Mouse (Mus musculus): ENCODE results near the gene Mrps7. TPM values are rescaled to one million over a fixed set of nuclear protein-coding genes. Genes with fewer than 3 reads are reported as not detected.
A peak's percentile ranks its signal among the peaks of the same experiment; 100 is the strongest.

The Mrps7 gene
- polyA plus RNA-seq, 1 experiment = 10.6 TPM

GRCm38 (mm10) chr11:115613138-115613945 lies 9.6 kb downstream of the Mrps7 start:
- H3K4me3 ChIP-seq (ENCODE audit: extremely low read depth, insufficient read depth, insufficient read length) = peak overlapping the region; percentile 92
- peaks cover 39% of the 10 kb centered on the region for H3K36me3 ChIP-seq (ENCODE audit: control insufficient read depth, insufficient read depth, low read length)
- WGBS = under 1% methylated on average over 16 of the region's 16 CpGs
- TF ChIP-seq CTCF (IDR thresholded peaks at IDR 0.05; ENCODE audit: extremely low read depth, insufficient read depth, insufficient read length, insufficient replicate concordance) (no peak), POLR2A (IDR thresholded peaks at IDR 0.05; ENCODE audit: low read depth, low read length) (no peak)
- H3K4me1 ChIP-seq (ENCODE audit: control insufficient read depth, insufficient read depth, insufficient read length) = peaks cover 16% of the 10 kb centered on the region; the same call in 1 of the 2 replicates
- no peaks in the 10 kb centered on the region for H3K27me3 ChIP-seq (ENCODE audit: control insufficient read depth, insufficient read depth, low read length)
- peak in 1 of 2 experiments; percentile 41 for DNase-seq (ENCODE audit: low read depth in 1 of 2, low spot score in 2 of 2)
- H3K27ac ChIP-seq (ENCODE audit: insufficient read depth, low read length) = peak overlapping the region; percentile 99

GRCm38 (mm10) chr11:115614346-115615107 lies 10.8 kb downstream of the Mrps7 start:
- peaks cover 16% of the 10 kb centered on the region; the same call in 1 of the 2 replicates for H3K4me1 ChIP-seq (ENCODE audit: control insufficient read depth, insufficient read depth, insufficient read length)
- DNase-seq (ENCODE audit: low read depth in 1 of 2, low spot score in 2 of 2) = no peak
- H3K27me3 ChIP-seq (ENCODE audit: control insufficient read depth, insufficient read depth, low read length) = no peaks in the 10 kb centered on the region
- no peak overlapping the region; the same call in 1 of the 2 replicates for H3K27ac ChIP-seq (ENCODE audit: insufficient read depth, low read length)
- H3K36me3 ChIP-seq (ENCODE audit: control insufficient read depth, insufficient read depth, low read length) = peaks cover 31% of the 10 kb centered on the region
- H3K4me3 ChIP-seq (ENCODE audit: extremely low read depth, insufficient read depth, insufficient read length) = no peak overlapping the region
- no peak for TF ChIP-seq CTCF (IDR thresholded peaks at IDR 0.05; ENCODE audit: extremely low read depth, insufficient read depth, insufficient read length, insufficient replicate concordance)
- TF ChIP-seq POLR2A (IDR thresholded peaks at IDR 0.05; ENCODE audit: low read depth, low read length) = no peak
- WGBS = 86% methylated on average over 10 of the region's 10 CpGs

GRCm38 (mm10) chr11:115615108-115615825 lies 11.5 kb downstream of the Mrps7 start:
- H3K4me1 ChIP-seq (ENCODE audit: control insufficient read depth, insufficient read depth, insufficient read length) = peaks cover 16% of the 10 kb centered on the region; the same call in 1 of the 2 replicates
- H3K36me3 ChIP-seq (ENCODE audit: control insufficient read depth, insufficient read depth, low read length) = peaks cover 31% of the 10 kb centered on the region
- DNase-seq (ENCODE audit: low read depth in 1 of 2, low spot score in 2 of 2) = no peak
- no peaks in the 10 kb centered on the region for H3K27me3 ChIP-seq (ENCODE audit: control insufficient read depth, insufficient read depth, low read length)
- TF ChIP-seq CTCF (IDR thresholded peaks at IDR 0.05; ENCODE audit: extremely low read depth, insufficient read depth, insufficient read length, insufficient replicate concordance) (no peak), POLR2A (IDR thresholded peaks at IDR 0.05; ENCODE audit: low read depth, low read length) (no peak)
- H3K27ac ChIP-seq (ENCODE audit: insufficient read depth, low read length) = no peak overlapping the region
- WGBS = 88% methylated on average over 15 of the region's 15 CpGs
- H3K4me3 ChIP-seq (ENCODE audit: extremely low read depth, insufficient read depth, insufficient read length) = no peak overlapping the region

- peaks cover 16% of the 10 kb centered on the region; the same call in 1 of the 2 replicates for H3K4me1 ChIP-seq (ENCODE audit: control insufficient read depth, insufficient read depth, insufficient read length)
- H3K36me3 ChIP-seq (ENCODE audit: control insufficient read depth, insufficient read depth, low read length) = peaks cover 34% of the 10 kb centered on the region
- no peaks in the 10 kb centered on the region for H3K27me3 ChIP-seq (ENCODE audit: control insufficient read depth, insufficient read depth, low read length)
- TF ChIP-seq POLR2A (IDR thresholded peaks at IDR 0.05; ENCODE audit: low read depth, low read length) = no peak
- no peak for TF ChIP-seq CTCF (IDR thresholded peaks at IDR 0.05; ENCODE audit: extremely low read depth, insufficient read depth, insufficient read length, insufficient replicate concordance)
- DNase-seq (ENCODE audit: low read depth in 1 of 2, low spot score in 2 of 2) = no peak
- H3K27ac ChIP-seq (ENCODE audit: insufficient read depth, low read length) = no peak overlapping the region
- no peak overlapping the region for H3K4me3 ChIP-seq (ENCODE audit: extremely low read depth, insufficient read depth, insufficient read length)
- 95% methylated on average over 6 of the region's 6 CpGs for whole genome bisulfite sequencing
Measured at GRCm38 (mm10) chr11:115615875-115616274, 12.2 kb downstream of the Mrps7 start.

GRCm38 (mm10) chr11:115616371-115616770 lies 12.6 kb downstream of the Mrps7 start:
- peaks cover 16% of the 10 kb centered on the region; the same call in 1 of the 2 replicates for H3K4me1 ChIP-seq (ENCODE audit: control insufficient read depth, insufficient read depth, insufficient read length)
- 94% methylated on average over 7 of the region's 7 CpGs for WGBS
- H3K4me3 ChIP-seq (ENCODE audit: extremely low read depth, insufficient read depth, insufficient read length) = no peak overlapping the region
- H3K27me3 ChIP-seq (ENCODE audit: control insufficient read depth, insufficient read depth, low read length) = no peaks in the 10 kb centered on the region
- TF ChIP-seq POLR2A (IDR thresholded peaks at IDR 0.05; ENCODE audit: low read depth, low read length) (no peak), CTCF (IDR thresholded peaks at IDR 0.05; ENCODE audit: extremely low read depth, insufficient read depth, insufficient read length, insufficient replicate concordance) (no peak)
- no peak overlapping the region for H3K27ac ChIP-seq (ENCODE audit: insufficient read depth, low read length)
- DNase-seq (ENCODE audit: low read depth in 1 of 2, low spot score in 2 of 2) = no peak
- peaks cover 37% of the 10 kb centered on the region for H3K36me3 ChIP-seq (ENCODE audit: control insufficient read depth, insufficient read depth, low read length)

DNA sequence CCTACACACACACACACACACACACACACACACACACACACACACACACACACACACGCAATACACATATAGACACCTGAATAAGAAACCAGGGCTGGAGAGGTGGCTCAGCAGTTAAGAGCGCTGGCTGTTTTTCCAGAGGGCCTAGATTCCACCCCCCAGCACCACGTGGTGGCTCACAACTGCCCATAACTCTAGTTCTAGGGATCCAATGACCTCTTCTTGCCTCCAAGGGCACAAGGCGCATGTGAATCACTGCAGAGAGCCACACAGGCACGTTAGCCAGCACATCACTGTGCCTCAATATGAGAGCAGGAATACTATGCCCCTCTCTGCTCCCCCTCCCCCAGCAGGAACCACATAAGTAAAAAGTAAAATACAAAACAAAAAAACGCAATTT lies 13.2 kb downstream of the Mrps7 start:
- Histone ChIP-seq H3K27me3 (ENCODE audit: control insufficient read depth, insufficient read depth, low read length) (no peaks in the 10 kb centered on the region), H3K4me3 (ENCODE audit: extremely low read depth, insufficient read depth, insufficient read length) (no peak overlapping the region), H3K36me3 (ENCODE audit: control insufficient read depth, insufficient read depth, low read length) (peaks cover 36% of the 10 kb centered on the region), H3K27ac (ENCODE audit: insufficient read depth, low read length) (no peak overlapping the region), H3K4me1 (ENCODE audit: control insufficient read depth, insufficient read depth, insufficient read length) (peaks cover 12% of the 10 kb centered on the region; the same call in 1 of the 2 replicates)
- WGBS = 93% methylated on average over 6 of the region's 6 CpGs
- DNase-seq (ENCODE audit: low read depth in 1 of 2, low spot score in 2 of 2) = no peak
- no peak for TF ChIP-seq CTCF (IDR thresholded peaks at IDR 0.05; ENCODE audit: extremely low read depth, insufficient read depth, insufficient read length, insufficient replicate concordance)
- TF ChIP-seq POLR2A (IDR thresholded peaks at IDR 0.05; ENCODE audit: low read depth, low read length) = no peak

All from spleen, adult 2 months (tissue).